ENCODE assay signal across 9 mouse cellular contexts in the genomic region with DNA sequence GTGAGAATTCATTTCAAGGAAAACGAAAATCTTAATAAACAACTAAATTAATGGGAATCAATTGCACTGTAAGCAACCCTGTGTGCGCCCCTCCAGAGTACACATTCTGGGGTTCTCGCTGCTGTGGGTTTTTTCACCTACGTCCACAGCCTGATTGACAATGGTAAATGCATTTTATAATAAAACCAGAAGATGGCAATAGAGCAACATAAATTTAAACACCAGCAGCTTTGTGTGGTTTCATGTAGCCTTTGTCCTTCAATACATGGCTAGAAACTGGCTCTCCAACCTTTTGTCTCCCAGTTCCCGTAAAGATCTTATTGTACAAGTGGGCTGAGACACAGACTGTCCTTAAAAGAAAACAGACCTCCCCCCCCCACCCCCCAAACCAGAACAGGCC. TPM values are rescaled to one million over a fixed set of nuclear protein-coding genes. Genes with fewer than 3 reads are reported as not detected.
DNase-seq lines count a peak whose midpoint lies in the region; ATAC-seq lines count a peak whose summit lies in the region.
"Had no signal": no experiment of that assay in that cellular context is flagged by ENCODE, and none has a peak within 500 bp of the region (broad histone marks: within the 10 kb centered on the region; RNA-seq: fewer than 3 reads in every experiment).

No protein-coding gene starts in this region.

- H3K4me1 ChIP-seq in embryonic facial prominence, embryonic 14.5 days (ENCODE audit: control insufficient read depth, insufficient read depth, low read length): peaks cover 4% of the 10 kb centered on the region
- H3K4me1 ChIP-seq in stomach, embryonic 14.5 days (ENCODE audit: control insufficient read depth, insufficient read depth, low read length): no peaks in the 10 kb centered on the region

- peak overlapping the region; percentile 48 for H3K9ac ChIP-seq in embryonic facial prominence, embryonic 14.5 days (ENCODE audit: low read depth, low read length)
- no peak overlapping the region for H3K9ac ChIP-seq in stomach, embryonic 14.5 days (replicated peaks; ENCODE audit: low read depth, low read length)

- H3K36me3 ChIP-seq in embryonic facial prominence, embryonic 14.5 days (ENCODE audit: control insufficient read depth, insufficient read depth, low read length): no peaks in the 10 kb centered on the region
- no peaks in the 10 kb centered on the region for H3K36me3 ChIP-seq in stomach, embryonic 14.5 days (ENCODE audit: control insufficient read depth, insufficient read depth, low read length)

- peak; percentile 23 to 48 for DNase-seq in cerebellum, postnatal 10 days
- no peak for DNase-seq in cerebellum, adult 18-20 months
- DNase-seq in embryonic facial prominence, embryonic 14.5 days (ENCODE audit: low spot score): peak; percentile 84
- DNase-seq in lung, postnatal 10 days: peak; percentile 6
- DNase-seq in adrenal gland, adult 18-20 months (ENCODE audit: low spot score in 2 of 2): no peak

- H3K4me2 ChIP-seq in embryonic facial prominence, embryonic 14.5 days (ENCODE audit: low read depth, low read length): peak overlapping the region; percentile 42
- H3K4me2 ChIP-seq in stomach, embryonic 14.5 days (replicated peaks; ENCODE audit: low read depth, low read length): peak overlapping the region; percentile 26

- H3K27me3 ChIP-seq in embryonic facial prominence, embryonic 14.5 days (replicated peaks; ENCODE audit: control insufficient read depth, insufficient read depth, low read length): no peaks in the 10 kb centered on the region
- H3K27me3 ChIP-seq in stomach, embryonic 14.5 days (ENCODE audit: control insufficient read depth, insufficient read depth, low read length): no peaks in the 10 kb centered on the region

- 31% methylated on average over 5 of the region's 5 CpGs for WGBS in embryonic facial prominence, embryonic 14.5 days
- 34% methylated on average over 5 of the region's 5 CpGs for WGBS in stomach, embryonic 14.5 days

- peak; percentile 89 for ATAC-seq in CD4-positive, CD25-positive, alpha-beta regulatory T cell, adult 4 months
- peak; percentile 86 for ATAC-seq in embryonic facial prominence, embryonic 14.5 days (ENCODE audit: low read depth)
- peak; percentile 87 for ATAC-seq in inflammation-experienced regulatory T-cells, adult 6 months
- peak; percentile 79 for ATAC-seq in stomach, embryonic 14.5 days (ENCODE audit: insufficient number of reproducible peaks, insufficient read depth, low FRiP score, low read depth)

- peak overlapping the region; percentile 17; the same call in 1 of the 2 replicates for H3K4me3 ChIP-seq in embryonic facial prominence, embryonic 14.5 days (ENCODE audit: low read depth, low read length)
- H3K4me3 ChIP-seq in stomach, embryonic 14.5 days (ENCODE audit: low read depth, low read length): no peak overlapping the region

- no peaks in the 10 kb centered on the region for H3K9me3 ChIP-seq in embryonic facial prominence, embryonic 14.5 days (ENCODE audit: control insufficient read depth, low read length)
- no peaks in the 10 kb centered on the region for H3K9me3 ChIP-seq in stomach, embryonic 14.5 days (ENCODE audit: control insufficient read depth, low read depth, low read length)

- H3K27ac ChIP-seq in embryonic facial prominence, embryonic 14.5 days (replicated peaks; ENCODE audit: low read depth, low read length): peak overlapping the region; percentile 74; the same call in 1 of the 2 replicates
- H3K27ac ChIP-seq in stomach, embryonic 14.5 days (ENCODE audit: low read length): no peak overlapping the region

RNA-seq across cellular contexts. Expression of a gene that starts 33.0 kb away (rescaled TPM):
- 10 to 100 TPM; 36.1 to 43.2 TPM for polyA plus RNA-seq in CD4-positive, CD25-positive, alpha-beta regulatory T cell, adult 4 months (2017; shearing (Covaris generic))
- 108 and 128 TPM in 2 replicates for polyA plus RNA-seq in embryonic facial prominence, embryonic 14.5 days (2014; fragmentation: Nextera tagmentation; extraction: Ambion mirVana)
- 10 to 100 TPM; 37.6 to 77.4 (median 38.4) TPM for polyA plus RNA-seq in inflammation-experienced regulatory T-cells, adult 6 months (2017; shearing (Covaris generic))
- polyA plus RNA-seq in stomach, embryonic 14.5 days (2014; fragmentation: Nextera tagmentation; extraction: Ambion mirVana): 100 and 114 TPM in 2 replicates
- total RNA-seq in adrenal gland, adult 18-20 months (2021): 100 to 1,000 TPM; 516 to 719 TPM

RNA-seq across cellular contexts. Expression of a gene that starts 49.1 kb away (rescaled TPM):
- not detected for polyA plus RNA-seq in CD4-positive, CD25-positive, alpha-beta regulatory T cell, adult 4 months (2017; shearing (Covaris generic))
- polyA plus RNA-seq in embryonic facial prominence, embryonic 14.5 days (2014; fragmentation: Nextera tagmentation; extraction: Ambion mirVana): 1,165 and 1,732 TPM in 2 replicates
- polyA plus RNA-seq in inflammation-experienced regulatory T-cells, adult 6 months (2017; shearing (Covaris generic)): not detected
- 14.9 and 19.0 TPM in 2 replicates for polyA plus RNA-seq in stomach, embryonic 14.5 days (2014; fragmentation: Nextera tagmentation; extraction: Ambion mirVana)
- total RNA-seq in adrenal gland, adult 18-20 months (2021): 10 to 100 TPM; 13.6 to 60.3 TPM
- total RNA-seq: ES-E14 had no signal

Comparison
In these comparisons a context has a peak if more than half of its experiments do, and no peak if none do; other contexts are left out.
1. DNase-seq: peak in cerebellum, postnatal 10 days (2 of 2), embryonic facial prominence, embryonic 14.5 days (single experiment) and lung, postnatal 10 days (single experiment); none in cerebellum, adult 18-20 months (0 of 2) and adrenal gland, adult 18-20 months (0 of 2).
2. RNA of a gene that starts 49.1 kb away (polyA plus RNA-seq): 1,165 to 1,732 TPM in embryonic facial prominence, embryonic 14.5 days; 14.9 to 19.0 TPM in stomach, embryonic 14.5 days, not detected in CD4-positive, CD25-positive, alpha-beta regulatory T cell, adult 4 months and not detected in inflammation-experienced regulatory T-cells, adult 6 months; every median in the first group is over 10 times any median in the second.
3. Peak in every context shown above with its lines, with median percentiles within 50 percentile points of each other: ATAC-seq.